Mouse (Mus musculus): ENCODE results near the gene 1700029P11Rik.
A peak's percentile ranks its signal among the peaks of the same experiment; 100 is the strongest.

The 1700029P11Rik gene

DNA sequence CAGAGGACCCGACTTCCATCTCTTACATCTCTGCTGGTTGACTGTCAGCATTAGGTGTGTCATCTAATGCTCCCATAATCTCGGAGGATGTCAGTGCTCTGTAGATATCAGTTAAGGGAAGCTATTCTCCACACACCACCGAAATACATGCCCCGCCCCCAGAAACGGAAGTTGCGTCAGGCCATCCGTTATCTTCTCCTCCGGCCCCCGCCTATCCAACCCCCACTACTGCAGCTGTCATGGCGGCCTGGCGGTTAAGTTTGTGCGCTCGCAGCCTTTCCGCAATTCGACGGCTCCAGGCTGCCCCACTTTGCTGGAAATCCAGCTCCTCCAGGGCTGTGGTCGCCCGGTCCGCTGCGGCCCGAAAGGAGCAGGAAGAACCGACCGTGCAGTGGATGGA lies at the start of gene 1700029P11Rik:
TSS of gene 1700029P11Rik (plus strand) at position 220 of the 400 bp plus-strand sequence.
- DNase-seq: no peak

GRCm38 (mm10) chr15:81932951-81933470 lies 47.3 kb upstream of the 1700029P11Rik start:
- peak; percentile 26 to 46 for DNase-seq

GRCm38 (mm10) chr15:81933986-81934385 lies 46.4 kb upstream of the 1700029P11Rik start:
- DNase-seq: no peak

- DNase-seq: no peak
Observed at GRCm38 (mm10) chr15:81935869-81936637, 44.3 kb upstream of the 1700029P11Rik start.

DNA sequence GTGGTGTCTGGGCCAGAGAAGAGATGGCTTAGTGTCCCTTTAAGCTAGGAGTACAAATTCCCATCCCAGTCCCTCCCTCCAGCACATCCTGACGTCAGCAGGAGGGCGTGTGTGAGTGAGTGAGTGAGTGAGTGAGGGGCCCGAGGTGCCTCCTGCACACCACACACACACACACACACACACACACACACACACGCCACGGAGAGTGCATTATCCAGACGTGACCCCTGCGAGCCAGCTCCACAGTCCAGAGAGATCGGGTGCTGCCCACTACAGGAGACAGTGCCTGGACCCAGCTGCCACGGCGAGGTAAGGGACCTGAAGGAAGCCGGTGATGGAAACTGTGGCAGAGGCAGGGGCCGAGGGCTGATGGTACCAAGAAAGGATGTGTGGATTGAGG lies 43.7 kb upstream of the 1700029P11Rik start, which contains the start of gene Csdc2:
TSS of gene Csdc2 (plus strand) at position 81 of the 400 bp plus-strand sequence.
- peak; percentile 40 to 62 for DNase-seq

DNA sequence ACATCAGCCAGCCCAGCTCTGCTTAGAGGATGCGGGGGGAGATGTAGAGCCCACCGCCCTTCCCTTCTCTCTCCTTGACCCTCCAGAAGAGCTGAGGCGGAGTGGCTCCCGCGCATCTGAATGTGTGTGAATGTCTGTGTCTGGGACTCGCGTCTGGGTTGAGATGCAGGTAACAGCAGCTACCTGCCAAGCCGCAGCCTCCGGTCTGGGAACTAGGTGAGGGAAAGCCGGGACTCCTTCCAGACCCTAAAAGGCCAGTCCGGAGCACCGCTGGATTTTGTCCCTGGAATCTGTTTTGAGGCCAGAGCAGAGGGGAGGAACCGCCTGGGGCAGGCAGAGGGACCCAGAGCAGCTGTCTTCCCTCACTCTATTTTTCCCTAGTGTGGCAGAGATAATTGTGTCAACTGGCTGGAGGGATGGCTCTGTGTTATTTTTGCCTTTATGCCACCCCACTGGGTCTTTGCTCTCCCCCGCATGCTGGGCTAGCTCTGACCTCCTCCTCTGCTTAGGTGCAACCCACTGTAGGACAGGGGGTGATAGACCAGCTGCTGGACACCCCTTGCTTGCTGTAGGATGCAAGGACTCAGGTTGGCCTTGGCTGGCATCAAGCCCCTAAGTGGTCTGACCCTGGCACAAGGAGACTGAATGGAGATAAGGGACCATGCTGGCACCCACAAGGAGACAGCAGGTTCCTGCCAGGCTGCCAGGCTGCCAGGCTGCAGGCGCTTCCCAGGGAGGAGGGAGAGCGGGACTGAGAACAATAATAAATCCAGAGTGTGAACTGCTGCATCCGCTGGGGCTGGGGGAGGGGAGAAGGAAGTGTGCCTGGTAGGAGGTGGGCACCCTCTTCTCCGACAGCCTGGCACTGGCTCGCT lies 43.0 kb upstream of the 1700029P11Rik start:
- peak; percentile 35 to 54 for DNase-seq

- DNase-seq: peak in 1 of 2 experiments; percentile 42
Observed at GRCm38 (mm10) chr15:81938246-81938645, 42.1 kb upstream of the 1700029P11Rik start.

DNA sequence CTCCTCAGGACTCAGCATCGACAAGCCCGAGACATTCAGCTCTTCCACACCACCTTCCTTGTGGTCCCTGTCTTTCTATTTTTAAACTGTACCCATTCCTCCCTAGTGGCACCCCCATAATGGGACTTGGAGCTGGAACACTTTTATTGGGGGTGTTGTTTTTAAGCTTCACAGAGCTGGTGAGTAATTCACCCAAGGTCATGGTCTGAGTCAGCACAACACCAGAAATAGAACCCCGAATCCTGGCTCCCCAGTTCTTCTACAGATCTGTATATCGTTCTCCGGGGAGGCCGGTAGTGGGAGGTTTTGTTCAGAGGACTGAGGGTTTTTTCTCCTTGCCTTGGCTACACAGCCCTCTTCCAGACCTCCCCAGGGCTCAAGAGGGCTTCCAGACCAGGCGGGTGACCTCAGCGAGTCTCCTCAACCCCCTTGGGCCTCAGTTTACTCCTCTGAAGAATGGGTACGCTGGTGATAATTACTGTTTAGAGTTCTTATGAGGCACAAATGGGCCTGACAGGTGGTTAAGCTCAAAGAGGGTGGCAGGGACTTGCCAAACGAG lies 41.1 kb upstream of the 1700029P11Rik start:
- no peak for DNase-seq

- no peak for DNase-seq
Observed at GRCm38 (mm10) chr15:81939774-81940173, 40.6 kb upstream of the 1700029P11Rik start.

GRCm38 (mm10) chr15:81940219-81940618 lies 40.1 kb upstream of the 1700029P11Rik start:
- DNase-seq: no peak

DNA sequence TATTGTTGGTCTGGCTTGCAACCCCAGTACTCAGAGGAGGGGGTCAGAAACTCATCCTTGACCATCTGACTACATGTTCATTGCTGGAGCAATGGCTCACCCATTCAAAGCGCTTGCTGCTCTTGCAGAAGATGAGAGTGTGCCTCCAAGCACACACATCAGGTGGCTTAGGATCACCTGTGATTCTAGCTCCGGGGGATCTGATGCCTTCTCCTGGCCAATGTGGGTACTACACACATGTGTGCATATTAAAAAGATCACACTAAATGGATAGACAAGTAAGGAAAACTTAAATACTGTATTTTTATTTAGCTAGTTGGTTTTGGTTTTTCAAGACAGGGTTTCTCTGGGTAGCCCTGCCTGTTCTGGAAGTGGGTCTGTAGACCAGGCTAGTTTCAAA lies 39.3 kb upstream of the 1700029P11Rik start:
- DNase-seq: no peak

- no peak for DNase-seq
Observed at GRCm38 (mm10) chr15:81943176-81943749, 37.1 kb upstream of the 1700029P11Rik start.

GRCm38 (mm10) chr15:81949076-81949475 lies 31.3 kb upstream of the 1700029P11Rik start:
- no peak for DNase-seq

DNA sequence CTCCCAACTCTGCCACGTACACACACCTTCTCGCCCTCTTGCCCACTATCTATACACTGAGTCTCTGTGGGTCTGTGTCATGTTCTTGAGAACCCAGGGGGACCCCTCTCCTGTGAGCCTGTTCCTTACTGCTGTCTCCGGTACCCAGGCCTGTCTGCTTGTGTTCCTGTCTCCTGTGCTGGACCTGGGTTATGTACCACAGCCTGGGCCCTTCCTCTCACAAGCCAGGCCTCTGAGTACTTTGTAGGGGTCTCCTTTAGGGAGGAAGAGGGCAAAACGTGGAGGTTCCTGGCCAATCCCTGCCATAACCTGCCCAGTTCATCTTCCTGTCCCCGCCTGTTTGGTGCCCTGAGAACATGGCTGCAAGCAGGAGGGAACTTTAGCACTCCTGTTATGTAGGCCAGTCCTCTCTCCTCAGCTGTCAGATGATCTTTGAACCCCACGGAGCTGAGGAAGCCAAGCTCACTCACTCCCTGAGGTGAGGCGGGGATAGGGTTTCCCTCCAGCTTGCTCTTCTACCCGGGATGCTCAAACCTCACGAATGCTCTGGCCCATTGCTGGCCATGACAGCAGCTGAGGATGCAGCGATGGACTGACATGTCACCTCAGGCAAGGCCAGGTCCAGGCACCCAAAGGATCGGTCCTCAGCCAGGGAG lies 30.7 kb upstream of the 1700029P11Rik start:
- DNase-seq: no peak

DNA sequence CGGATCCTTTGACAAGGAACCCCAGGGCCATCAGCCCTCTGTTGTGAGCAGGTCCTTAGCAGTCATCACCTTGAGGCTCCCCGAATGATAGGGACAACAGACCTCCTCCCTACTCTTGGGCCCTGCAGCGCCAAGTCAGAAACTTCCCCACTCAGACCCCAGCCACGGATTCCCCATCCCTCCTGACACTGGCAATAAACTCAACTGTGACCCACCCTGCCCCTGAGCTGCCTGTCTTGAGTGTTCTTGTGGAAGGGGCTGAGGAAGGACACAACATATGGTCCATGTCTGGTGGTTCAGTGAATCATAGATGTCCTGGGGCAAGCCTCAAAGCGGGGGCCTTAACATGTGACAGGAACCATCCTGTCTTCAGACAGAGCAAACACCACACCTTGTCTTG lies 29.6 kb upstream of the 1700029P11Rik start:
- DNase-seq: no peak

- no peak for DNase-seq
Observed at GRCm38 (mm10) chr15:81951159-81951558, 29.2 kb upstream of the 1700029P11Rik start.

DNA sequence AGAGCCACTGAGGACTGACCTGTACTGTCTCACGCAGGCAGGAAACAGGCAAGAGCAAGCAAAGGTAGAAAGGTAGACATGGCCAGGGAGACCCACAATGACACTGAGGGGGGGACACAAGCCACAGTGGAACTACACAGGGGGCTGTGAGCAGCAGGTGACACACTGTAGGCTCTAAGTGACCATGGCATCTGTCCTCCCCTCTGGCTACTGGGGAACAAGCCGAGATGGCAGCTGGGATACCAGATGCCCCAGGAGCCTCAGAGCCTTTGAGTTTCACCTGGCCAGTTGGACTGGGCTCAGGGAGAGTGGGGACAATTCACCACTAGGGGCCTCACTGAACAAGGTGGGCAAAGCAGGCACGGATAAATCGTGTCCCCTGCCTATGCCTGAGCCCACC lies 28.0 kb upstream of the 1700029P11Rik start:
- DNase-seq: no peak

DNA sequence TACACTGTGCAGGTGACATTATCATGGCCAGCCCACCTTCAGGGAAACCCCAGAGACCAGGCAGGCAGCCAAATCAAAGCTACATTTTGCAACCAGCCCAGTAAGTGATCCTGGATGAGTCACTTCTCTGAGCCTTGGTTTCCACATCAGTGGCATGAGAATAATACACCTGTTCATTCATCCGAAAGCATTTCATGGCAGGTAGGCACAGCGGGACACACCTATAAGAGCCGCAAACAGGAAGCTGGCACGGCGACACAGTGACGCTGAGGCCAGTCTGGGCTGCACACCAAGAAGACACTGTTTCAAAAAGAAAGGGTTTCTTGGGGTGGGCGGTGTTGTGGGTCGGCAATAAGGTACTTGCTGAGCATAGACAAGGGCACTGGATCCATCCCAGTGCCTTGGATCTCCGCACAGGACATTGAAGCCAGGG lies 26.2 kb upstream of the 1700029P11Rik start:
- no peak for DNase-seq

- peak in 1 of 2 experiments; percentile 19 for DNase-seq
Observed at GRCm38 (mm10) chr15:81954716-81955115, 25.6 kb upstream of the 1700029P11Rik start.

DNA sequence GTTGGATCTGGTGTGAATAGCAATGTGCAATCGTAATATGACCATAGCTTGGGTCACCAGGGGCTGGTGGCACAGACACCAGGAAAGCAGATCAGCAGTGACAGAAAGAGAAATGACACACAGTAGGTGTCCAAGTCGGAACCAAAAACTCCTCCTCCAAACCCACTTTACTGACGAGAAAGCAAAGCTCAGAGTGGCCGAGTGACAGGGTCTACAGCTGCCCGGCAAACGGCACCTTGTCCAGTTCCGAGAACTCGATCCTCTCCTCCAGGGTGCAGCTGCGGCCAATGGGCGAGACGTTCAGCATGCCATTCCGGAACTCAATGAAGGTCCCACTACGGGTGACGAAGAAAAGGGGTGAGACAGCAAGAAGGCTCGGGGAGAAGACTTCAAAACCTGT lies 24.9 kb upstream of the 1700029P11Rik start:
- DNase-seq: no peak

- DNase-seq: peak; percentile 52 to 72
Observed at GRCm38 (mm10) chr15:81956457-81956856, 23.9 kb upstream of the 1700029P11Rik start.

DNA sequence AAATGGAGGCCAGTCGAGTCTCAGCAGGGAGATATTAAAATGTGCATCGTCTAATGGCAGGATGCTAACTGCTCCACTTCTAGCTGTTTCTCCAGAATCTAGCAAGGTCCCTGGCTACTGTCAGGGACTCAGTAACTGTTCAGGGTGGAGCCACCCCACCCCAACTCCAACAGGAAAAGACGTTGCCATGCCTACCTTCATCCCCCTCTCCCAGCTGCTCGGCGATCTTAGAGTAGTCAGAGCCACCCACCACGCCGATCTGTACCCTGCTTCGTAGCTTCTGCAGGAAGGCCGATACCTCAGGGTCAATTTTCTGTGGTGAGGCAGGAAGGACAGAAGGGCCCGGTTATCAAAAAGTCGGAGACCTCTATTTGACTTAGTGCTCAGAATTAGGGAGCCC lies 22.7 kb upstream of the 1700029P11Rik start:
- DNase-seq: no peak

Data from lung, postnatal 4 days (tissue).